Mouse (Mus musculus) gastrocnemius, postnatal 25 days (tissue): ENCODE results near the gene Gtf2ird1. TPM values are rescaled to one million over a fixed set of nuclear protein-coding genes. Genes with fewer than 3 reads are reported as not detected.
"Not testable (repeated sequence)": the region's sequence is repeated elsewhere in the genome, so short reads cannot be mapped to it uniquely, and the experiment has no call there.

Experiments used
- DNase-seq: peaks from one replicate; pipeline ENCODE4 v3.0.0; 2022
- total RNA-seq, 2 experiments: library from RNA; stranded (reverse); gene quantifications; 1 replicate in 1 of 2; 2 replicates in 1 of 2; pipeline ENCODE4 v1.2.3; 2021

The Gtf2ird1 gene
- total RNA-seq, 2 experiments from 2014 or later, result 9.6 to 9.9 TPM

DNA sequence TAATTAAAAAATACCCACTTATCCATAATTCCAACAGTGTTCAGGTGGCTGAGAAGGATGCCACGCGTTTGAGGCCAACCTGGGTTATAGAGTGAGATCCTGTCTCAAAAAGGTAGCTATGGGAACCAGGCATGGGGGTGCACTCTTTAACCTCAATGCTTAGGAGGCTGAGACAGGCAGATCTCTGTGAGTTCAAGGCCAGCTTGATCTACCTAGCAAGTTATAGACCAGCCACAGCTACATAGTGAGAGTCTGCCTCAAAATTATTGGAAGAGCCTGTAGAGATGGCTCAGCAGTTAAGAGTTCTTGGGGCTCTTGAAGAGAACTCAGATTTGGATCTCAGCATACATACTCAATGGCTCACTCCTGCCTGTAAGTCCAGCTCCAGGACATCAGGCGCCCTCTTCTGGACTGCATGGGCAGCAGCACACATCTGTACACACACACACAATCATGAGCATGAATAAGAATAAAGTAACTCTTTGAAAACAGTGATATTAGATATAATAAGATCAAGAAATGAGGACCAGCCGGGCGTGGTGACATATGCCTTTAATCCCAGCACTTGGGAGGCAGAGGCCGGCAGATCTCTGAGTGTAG lies 18.6 kb upstream of the Gtf2ird1 start:
- no peak for DNase-seq

DNA sequence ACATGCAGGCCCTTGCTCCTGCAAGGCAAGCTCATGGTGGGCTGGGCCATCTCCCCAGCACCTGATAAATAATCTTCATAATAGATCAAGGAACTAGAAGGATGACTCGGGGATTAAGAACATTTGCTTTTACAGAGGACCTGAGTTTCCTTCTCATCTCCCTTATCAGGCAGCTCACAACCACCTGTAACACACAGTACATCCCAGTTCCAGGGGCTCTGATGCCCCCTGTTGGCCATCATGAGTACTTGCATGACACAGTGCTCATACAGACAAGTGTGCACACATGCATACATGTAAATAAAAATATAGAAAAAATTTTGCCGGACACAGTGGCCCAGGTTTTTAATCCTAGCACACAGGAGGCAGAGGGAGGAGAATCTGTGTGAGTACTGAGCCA lies 17.4 kb upstream of the Gtf2ird1 start:
- no peak for DNase-seq

DNA sequence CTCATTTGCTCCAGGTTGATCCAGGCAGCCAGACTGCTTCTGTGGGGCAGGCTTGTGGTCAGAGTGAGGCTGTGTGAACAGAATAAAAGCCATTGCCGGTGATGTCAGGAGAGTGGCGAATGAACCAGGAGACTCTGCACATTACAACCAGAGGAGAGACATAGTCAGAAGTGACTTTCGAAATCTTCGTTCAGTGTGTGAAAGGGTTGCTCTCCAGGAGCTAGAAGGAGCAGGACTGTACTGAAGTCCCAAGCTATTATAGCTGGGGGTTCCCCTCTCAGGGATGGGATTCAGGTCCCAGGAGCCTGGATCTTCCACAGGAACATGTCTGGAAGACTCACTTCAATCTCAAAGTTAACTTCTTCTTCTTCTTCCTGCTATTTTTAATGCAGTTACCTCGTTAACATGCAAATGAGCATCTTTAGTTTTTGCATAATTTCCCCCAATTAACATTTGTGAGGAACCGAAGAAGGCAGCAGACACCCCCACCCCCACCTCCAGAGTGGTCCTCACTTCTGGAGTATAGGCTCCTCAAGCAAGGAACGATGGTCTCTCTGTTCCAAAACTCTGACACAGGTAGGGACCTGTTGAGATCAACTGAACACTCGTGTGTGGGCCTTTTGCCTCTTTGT lies 14.1 kb upstream of the Gtf2ird1 start:
- DNase-seq, result no peak

DNA sequence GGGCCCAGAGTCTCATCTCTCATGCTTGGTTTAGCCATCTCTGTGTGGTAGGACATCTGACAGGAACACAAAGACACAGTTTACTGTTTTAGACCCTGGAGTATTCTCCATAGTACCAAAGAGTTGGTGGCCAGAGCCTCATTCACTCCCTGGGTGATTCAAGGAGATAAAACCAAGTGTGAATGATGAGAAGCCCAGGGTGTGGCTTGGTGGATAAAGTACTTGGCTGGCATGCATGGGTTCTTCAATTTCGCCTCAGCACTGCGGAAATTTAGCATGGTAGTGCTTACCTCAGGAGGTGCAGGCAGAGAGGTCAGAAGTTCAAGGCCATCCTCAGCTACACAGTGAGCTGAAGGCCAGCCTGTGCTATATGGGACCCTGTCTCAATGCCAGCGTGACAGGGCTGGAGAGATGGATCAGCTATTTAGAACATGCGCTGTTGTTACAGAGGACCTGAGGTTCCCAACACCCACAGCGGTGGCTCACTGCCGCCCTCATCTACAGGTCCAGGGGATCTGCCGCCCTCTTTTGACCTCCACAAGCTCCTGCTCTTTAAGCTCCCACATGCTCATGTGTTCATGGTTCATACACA lies 13.1 kb upstream of the Gtf2ird1 start:
- no peak for DNase-seq

DNA sequence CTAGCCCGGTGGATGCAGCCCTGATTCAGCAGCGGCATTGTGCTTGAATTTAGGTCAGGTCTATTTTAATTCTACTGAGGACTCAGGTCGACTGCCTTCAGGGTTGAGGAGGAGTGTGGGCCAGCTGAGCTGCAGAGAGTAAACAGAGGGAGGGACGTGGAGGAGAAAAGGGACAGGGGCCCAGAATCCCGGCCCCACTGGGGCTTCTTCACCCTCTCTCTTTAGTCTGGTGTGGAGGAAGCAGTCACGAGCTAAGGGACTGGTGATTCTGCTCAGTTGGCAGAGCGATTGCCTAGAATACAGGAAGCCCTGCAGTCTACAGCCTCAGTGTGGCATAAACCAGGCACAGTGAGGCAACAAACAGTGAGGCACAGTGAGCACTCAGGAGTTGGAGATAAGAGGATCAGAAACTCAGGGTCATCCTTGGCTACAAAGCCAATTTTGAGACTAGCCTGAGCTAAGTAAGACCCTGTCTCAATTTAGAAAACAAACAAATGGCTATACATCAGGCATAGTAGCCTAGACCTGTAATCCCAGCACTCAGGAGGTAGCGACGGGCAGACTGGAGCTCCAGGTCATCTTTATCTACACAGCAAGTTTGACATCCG lies 11.7 kb upstream of the Gtf2ird1 start:
- DNase-seq, result no peak

DNA sequence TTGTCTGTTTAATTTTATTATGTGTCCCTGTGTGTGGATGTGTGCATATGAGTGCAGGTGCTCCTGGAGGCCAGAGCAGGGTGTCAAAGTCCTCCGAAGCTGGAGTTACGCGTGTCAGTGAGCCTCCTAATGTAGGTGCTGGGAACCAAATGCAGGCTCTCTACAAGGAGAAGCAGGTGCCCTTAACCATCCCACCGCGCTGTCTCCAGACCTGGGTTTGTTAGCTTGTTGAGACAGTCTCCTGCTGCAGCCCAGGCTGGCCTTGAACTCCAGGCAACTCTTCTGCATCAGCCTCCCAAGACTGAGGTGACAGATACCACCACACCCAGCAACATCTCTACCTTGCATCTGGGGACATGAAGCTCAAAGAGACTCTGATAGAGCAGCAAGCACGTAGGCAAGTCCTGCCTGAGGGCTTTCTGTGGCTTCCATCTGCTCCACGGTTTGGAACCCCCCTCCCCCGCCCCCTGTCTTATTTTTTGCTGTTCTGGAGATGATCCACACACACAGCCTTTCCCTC lies 10.6 kb upstream of the Gtf2ird1 start:
- no peak for DNase-seq

DNA sequence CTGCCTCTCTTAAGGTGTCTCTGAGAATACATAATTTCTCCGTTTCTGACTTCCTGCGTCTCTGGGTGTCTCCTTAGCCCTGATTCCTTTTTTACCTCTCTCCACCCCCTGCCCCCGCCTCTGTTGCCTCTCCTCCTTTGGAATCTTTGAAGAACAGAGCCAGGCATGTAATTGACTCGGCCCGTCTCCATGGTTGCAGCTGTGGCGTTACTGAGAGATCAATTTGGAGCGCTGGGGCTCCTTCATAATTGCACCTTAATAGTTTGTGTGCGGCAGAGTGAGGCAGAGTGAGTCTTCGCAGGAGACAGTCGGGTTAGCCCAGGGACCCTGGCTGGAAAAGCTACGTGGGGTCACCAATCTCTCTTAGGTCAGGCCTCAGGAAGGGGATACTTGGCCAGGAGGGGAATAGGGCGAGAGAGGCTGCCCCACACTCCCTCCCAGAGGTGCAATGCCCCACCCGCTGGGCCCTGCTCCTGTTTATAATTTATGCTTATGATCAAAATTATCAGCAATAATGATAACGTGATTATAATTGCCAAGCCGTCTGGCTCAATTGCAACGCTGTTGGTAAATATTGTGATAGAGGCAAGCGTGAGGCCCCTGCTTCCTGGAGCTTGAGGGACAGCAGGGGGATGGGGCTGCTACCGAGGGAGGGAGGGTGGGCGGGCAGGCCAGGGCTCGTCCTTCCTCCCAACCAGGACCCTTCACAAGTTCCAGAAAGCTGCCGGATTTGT lies 9.9 kb upstream of the Gtf2ird1 start:
- no peak for DNase-seq

DNA sequence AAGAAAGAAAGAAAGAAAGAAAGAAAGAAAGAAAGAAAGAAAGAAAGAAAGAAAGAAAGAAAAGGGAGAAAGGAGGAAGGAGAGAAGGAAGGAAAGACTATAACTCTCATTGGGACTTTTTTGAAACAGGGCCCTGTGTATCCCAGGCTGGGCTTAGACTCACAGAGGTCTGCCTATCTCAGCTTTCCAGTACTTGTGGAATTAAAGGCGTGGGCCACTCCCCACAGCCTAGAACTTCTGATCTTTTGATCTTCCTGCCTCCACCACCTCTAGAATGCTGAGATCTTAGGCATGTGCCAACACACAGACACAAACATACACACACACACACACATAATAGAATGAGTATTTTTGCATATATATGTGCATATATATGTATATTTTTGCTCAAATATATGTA lies 8.7 kb upstream of the Gtf2ird1 start:
- no peak for DNase-seq

DNA sequence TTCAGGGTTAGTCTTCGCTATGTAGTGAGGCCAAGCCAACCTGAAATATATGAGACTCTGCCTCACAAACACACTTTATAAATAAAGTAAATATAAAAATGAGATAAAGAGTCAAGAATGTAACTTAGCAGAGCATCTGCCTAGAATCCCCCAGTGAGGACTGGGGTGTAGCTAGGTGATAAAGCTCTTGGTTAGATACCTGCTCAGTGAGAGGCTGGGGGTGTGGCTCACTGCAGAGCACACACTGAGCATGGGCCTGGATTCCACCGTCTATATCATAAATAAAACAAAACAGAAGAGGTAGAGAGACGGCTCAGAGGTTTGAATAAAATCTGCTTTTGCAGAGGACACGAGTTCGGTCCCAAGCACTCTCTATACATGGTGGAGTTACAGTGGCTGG lies 7.7 kb upstream of the Gtf2ird1 start:
- DNase-seq, result no peak

DNA sequence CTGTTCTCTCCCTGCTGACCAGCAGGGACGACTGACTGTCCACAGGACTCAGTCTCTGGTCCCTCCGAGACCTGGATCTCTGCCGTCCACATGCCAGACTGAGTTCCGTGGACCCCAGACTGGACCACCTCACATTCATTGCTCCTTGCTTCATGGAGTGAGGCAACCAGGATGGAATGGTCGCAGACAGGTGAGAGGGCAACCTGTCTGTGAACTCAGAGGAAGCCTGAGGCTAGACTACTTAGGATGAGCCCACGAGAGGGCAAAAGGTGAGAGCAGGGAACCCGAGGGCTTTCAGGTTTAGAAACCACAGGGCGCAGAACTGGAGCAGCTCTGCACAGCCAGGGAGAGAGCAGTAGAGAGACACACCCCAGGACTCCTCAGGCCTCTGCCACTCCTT lies 6.2 kb upstream of the Gtf2ird1 start:
- no peak for DNase-seq

DNA sequence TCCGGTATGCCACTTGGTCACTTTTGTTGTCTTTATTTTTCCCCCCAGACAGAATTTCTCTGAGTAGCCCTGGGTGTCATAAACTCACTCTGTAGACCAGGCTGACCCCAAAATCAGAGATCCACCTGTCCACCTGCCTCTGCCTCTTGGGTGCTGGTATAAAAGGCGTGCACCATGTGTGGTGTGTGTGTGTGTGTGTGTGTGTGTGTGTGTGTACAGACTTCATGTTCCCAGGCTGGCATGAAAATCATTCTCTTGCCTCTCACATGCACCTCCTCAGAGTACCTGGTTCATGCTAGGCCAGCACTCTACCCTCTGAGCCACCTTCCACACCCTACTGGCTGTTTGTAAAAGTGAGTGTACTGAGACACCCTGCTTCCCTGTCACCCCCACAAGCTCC lies 5.8 kb upstream of the Gtf2ird1 start:
- DNase-seq, result no peak

DNA sequence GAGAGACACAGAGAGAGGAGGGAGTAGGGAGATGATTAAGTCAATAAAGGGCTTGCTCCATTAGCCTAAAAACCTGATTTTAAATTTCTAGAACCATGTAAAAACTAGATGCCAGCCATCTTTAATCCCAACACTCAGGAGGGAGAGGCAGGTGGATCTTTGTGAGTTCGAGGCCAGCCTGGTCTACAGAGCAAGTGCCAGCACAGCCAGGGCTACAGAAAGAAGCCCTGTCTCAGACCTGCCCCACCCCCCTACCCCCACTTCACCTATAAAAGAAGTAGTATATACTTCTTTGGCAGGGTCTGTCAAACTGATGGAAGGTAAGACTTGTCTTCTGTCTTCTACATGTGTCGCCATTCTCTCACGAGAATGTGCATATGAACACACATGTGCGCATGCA lies 4.0 kb upstream of the Gtf2ird1 start:
- no peak for DNase-seq

DNA sequence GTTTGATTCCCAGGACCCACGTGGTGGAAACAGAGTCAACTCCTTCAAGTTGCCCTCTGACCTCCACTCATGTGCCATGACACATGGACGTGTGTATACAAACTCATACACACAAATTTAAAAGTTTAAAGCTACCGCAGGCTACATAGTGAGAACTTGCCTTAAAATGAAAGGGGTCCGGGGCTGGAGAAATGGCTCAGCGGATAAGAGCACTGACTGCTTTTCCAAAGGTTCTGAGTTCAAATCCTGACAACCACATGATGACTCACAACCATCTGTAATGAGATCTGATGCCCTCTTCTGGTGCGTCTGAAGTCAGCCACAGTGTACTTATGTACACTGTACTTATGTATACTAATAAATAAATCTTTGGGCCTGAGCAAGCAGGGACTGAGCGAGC lies 2.6 kb upstream of the Gtf2ird1 start:
- DNase-seq, result no peak

DNA sequence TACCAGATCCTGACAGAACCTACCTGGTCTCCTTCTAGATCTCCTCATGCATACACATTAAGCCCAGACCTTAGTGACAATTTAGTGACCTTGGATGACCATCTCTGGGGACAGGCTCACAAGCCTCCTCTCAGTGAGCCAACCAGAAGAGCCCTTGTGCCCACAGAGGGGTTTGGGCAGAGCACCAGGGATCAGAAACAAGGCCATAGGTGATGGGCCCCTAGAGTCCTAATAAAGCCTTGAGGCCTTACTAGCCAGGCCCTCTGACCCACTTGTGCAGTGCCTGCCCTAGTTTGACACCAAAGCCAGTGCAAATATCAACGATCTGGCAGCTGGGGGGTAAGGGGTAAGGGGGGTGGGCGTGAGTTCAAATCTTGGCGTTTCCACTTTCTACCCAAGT lies 1.9 kb upstream of the Gtf2ird1 start:
- DNase-seq, result no peak

DNA sequence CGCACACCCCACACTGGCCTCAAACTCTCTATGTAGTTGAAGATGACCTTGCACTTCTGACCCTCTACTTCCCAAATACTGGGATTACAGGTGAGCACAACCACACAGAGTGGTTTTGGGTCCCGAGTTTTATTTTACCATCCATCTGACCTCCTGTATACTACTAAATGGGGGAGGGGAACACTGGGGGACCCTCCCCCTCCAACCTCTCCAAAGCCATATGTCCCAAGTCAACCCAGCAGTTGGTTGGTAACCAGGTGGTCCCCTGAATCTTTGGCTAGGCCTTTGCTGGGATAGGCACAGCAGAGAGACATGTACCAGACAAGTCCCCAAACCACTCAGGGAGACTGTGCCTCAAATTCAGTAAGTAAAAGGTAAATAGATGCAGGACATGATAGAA lies 855 bp upstream of the Gtf2ird1 start:
- no peak for DNase-seq

DNA sequence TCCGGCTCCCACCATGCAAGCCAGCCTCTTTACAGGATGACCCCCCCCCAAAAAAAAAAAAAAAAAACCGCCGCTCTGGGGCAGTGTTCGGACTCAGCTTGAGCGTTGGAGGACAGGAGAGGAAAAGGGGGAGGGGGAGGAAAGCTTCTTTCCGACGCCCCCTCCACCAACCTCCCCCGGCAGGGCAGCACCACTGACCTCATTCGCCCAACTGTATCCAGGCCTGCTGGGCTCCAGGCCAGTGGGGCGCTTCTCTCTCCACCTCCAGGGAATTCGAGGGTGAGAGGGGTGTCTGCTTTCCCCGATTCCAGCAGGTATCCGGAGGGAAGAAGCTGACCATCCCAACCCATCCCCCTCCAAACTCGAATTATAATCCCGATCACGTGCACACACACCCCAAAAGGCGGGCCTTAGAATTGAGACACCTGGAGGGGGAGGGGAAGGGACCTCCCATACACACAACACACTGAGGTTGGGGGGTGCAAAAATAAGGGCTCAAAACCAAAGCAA lies 547 bp downstream of the Gtf2ird1 start:
- DNase-seq, result no peak

DNA sequence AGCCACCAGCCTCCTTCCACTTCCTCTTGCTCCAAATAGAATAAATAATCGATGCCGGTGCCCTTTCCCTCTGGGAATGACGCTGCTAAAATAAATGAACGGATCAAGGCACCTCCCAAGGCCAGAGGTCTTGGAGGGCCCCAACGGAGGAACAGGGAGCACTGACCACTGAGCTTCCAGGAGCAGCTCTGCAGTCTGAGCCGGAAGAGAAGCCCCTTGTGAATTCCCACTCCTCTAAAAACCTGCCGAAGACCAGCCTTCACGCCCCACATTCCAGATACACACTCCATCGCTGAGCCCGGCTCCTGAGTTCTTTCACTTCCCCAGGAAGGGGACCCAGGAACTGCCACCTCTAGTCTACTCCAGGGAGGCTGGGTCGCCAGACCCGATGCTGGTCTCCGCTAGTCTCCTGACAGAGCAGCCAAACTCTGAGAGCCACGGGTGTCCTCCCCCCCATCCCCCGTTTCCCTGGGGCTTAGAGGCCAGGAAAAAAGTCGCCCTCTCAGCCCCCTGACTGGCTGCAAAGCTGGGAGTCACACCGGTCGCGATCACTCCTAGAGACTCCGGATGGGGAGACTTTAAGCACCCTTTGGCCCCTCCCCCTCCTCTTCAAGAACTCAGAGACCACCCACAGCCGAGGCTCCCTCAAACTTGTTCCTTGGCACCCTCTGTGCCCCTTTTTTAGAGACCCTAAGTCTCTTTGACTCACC lies 1.2 kb downstream of the Gtf2ird1 start:
- no peak for DNase-seq

DNA sequence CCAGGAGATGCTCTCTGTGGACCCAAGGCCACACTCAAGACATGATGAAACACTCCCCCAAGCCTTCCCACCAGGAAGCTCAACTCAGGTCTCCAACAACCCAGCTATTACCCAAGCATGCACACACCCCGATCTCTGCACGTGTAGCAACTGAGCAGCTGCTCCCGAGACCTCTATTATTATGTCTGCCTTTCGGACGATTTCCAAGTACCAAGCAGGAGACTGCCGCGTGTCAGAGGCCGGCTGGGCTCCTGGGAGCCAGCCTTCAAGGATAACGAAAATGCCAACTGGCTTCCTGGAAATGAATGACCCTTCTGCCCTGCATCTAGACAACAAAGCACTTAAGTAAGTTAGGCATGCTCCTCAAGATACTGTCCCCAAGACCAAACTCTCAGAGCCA lies 2.1 kb downstream of the Gtf2ird1 start:
- no peak for DNase-seq

DNA sequence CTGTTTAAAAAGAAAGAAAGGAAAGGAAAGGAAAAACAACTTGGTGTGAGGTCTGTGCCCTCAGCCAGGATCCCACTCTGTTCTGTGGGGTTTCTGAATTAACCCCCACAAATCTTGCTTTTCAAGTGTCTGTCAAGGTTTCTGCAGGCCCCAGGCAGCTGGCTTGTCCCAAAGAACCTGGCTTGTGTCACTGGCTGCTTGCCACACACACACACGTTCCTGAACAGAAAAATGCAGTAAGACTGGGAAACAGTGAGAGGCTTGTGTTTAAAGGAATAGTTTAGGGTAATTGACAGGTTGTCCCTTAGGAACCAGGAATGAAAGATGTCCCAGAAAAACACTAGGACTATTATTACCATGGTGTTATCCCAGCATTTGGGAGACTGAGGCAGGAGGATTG lies 2.9 kb downstream of the Gtf2ird1 start:
- no peak for DNase-seq

DNA sequence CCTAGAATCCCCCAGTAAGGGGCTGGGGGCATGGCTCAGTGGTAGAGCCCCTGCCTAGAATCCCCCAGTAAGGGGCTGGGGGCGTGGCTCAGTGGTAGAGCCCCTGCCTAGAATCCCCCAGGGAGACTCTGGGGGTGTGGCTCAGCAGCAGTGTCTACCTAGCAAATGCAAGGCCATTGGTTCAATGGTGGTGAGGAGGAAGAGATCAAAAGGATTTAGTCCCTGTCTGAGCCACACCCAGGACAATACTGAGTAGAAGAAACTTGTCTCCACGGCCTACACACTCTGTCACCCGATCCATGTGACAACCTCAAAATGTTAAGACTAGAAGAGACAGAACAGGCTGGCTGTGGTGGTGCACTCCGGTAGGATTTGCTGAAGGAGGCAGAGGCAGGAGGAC lies 9.8 kb downstream of the Gtf2ird1 start:
- DNase-seq, result not testable (repeated sequence)

DNA sequence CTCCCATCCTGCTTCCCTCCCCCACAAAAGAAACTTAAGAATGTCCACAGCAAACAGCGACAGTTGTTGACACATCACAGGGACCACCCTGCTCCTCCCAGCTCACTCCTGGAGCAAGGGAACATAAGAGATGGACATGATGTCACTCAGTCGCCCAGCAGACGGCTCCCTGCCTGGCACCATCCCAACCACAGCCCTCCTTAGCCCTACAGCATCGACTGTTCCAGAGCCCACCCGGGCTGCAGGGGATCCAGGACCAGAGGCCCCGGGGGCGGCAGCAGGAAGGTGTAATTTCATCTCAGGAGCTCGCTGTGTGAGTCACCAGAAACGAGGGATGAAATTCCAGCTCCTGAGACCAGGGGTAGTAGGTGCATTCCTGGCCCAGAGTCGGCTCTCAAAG lies 10.6 kb downstream of the Gtf2ird1 start:
- no peak for DNase-seq
